Mouse (Mus musculus) Patski (cell line): ENCODE measurements at regions not wholly inside any gene's neighbourhood (a gene's known extent, or its start where the extent isn't known, plus 50 kb on each side); places are given as distances from the start of the nearest gene placed in this dataset.

ENCODE experiments used
- ATAC-seq: fragments of 100-300 bp; one replicate; pipeline ENCODE4 v1.8.0; 2021
- CTCF ChIA-PET: fragments of 350-600 bp; sonication (Branson Sonifier 250); formaldehyde crosslinking; loops from one replicate; lab custom pipeline; 2022; ENCODE audit warnings: inconsistent platforms; lab: Charles Lee
- POLR2A ChIA-PET: fragments of 350-600 bp; sonication (Branson Sonifier 250); formaldehyde crosslinking; loops from one replicate; lab custom pipeline; 2022; ENCODE audit warnings: antibody characterized with exemption, inconsistent platforms; lab: Charles Lee
- DNase-seq: peaks from one replicate; pipeline ENCODE4 v3.0.0-alpha.2; 2011; ENCODE audit warnings: low read depth, low spot score
- H3K27me3 ChIP-seq: fragments of 371-371 bp; one replicate; pipeline ENCODE4 v1.5.1; 2021
- CTCF ChIP-seq: fragments of 100-300 bp; IDR thresholded peaks from one replicate; pipeline ENCODE4 v1.5.1; 2021
- in situ Hi-C: fragments of 300-500 bp; cut with MboI; formaldehyde crosslinking; loops from 3 replicates; pipeline ENCODE4 v1.11.1; 2018; ENCODE audit warnings: low pct_unique_long_range_greater_than_20kb, mixed read lengths

DNA sequence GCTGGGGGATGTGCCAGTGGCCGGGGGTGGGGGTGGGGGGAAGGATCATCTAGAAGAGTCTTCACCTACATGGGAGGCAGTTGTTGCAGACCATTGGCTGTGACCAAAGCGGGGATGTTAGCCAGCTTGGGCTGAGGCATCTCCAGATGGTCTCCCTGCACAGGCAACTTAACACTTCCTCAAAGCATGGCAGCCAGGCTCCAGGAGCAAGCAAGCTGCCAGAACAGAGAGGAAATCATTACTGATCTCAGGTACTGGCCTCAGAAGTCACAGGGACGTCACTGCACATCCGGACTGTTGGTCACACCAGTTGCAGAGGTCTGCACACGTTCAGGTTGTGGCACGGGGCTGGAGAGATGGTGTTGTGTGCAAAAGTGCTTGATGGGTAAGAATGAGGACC is 321.1 kb upstream of the Tbx3 start:
- CTCF ChIA-PET, result no interaction called here
- no peak for TF ChIP-seq CTCF
- in situ Hi-C loops, result no loop called here
- DNase-seq (no peak), ATAC-seq (no peak)
- POLR2A ChIA-PET, result interaction anchor here (0.5 kb wide), 1 partner anchor 1709 kb away, joined by 6 read pairs; no protein-coding TSS in a partner anchor
- H3K27me3 ChIP-seq, result no peaks in the 10 kb centered on the region

DNA sequence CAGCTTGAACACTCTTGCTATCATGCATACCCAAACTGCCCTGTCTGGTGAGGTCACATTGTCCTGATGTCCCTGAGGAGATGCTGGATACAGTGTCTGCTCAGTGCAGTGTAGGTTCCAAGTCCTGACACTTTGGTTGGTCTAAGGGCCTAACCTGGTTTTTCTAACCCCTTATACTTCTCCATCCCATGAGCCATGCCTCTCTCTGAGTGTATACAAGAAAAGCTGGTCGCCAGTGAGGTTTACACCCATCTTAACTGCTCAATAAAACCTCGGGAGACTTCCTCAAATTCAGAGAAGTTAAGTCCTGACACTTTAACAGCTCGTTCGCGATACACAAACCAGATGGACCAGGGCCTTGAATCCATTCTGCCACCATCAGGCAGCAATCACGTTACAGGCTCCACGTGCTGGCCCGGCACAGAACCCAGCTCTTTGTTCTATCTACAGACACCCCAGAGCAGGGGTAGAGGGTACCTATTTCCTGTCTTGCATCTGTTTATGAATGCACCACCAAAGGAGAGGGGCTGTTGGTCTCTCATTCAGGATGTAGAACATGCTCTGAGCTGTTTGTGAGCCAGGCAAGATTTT is 320.0 kb upstream of the Tbx3 start:
- ChIA-PET CTCF (no interaction called here), POLR2A (no interaction called here)
- no peaks in the 10 kb centered on the region for H3K27me3 ChIP-seq
- no peak for DNase-seq
- in situ Hi-C loops, result no loop called here
- TF ChIP-seq CTCF, result no peak
- no peak for ATAC-seq

DNA sequence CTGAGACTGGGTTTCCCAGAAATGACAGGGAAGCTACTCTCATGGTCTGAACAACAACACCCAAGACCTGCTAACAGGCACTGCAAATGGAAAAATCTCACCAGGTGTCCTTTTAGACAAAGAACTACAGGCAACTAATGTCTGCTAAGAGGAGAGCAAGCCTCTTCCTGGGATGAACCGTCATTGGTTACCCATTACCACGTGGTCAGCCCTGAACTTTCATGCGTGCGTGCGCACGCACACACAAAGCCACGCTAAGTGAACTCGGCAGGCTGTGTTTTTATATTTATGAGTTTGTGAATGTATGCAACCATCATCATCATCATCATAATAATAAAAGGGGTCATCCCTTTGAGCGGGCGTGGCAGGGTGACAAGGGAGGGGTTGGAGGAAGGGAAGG is 315.0 kb upstream of the Tbx3 start:
- H3K27me3 ChIP-seq, result no peaks in the 10 kb centered on the region
- in situ Hi-C loops, result no loop called here

DNA sequence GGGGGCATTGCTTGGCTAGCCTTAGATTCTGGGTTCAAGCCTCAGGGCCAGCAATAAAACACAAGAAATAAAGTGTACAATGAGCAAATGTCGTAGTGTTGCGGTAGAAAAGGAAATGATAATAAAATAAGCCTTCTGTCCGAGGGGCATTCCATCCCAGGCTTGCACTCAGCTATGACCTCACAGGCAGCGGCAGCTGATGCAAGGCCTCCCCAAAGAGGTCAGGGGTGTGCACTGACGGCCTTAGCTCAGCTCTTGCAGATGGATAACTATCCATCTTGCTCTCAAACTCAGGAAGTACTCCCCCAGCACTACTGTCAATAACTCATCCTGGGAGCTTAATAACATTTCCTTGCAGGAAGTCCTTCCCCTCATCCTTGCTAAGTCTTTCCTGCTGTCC is 314.4 kb upstream of the Tbx3 start:
- no peaks in the 10 kb centered on the region for H3K27me3 ChIP-seq
- POLR2A ChIA-PET, result no interaction called here
- no peak for DNase-seq

More for the DNA sequence above, 315.0 kb upstream of the Tbx3 start:
- TF ChIP-seq CTCF, result no peak
- ChIA-PET POLR2A (no interaction called here), CTCF (no interaction called here)
- ATAC-seq, result no peak
- no peak for DNase-seq

DNA sequence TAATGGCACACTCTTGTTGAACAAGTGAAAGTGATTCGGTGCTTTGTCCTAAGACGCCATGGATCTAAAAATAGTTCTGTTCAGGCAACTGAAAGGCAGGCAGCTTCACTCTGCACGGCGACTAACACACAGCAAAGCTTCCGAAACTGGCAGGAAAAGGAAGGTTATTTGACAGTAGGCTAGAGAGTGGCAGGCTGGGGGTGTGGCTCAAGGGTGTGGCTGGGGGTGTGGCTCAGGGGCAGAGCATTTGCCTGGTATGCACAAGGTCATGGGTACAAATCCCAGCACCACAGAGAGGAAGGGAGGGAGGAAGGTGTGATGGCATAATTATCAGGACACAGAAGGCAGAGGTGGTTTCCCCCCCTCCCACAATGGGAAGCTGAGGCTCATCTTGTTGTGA is 310.8 kb upstream of the Tbx3 start:
- DNase-seq, result no peak
- no peak for ATAC-seq
- no peaks in the 10 kb centered on the region for H3K27me3 ChIP-seq
- ChIA-PET CTCF (no interaction called here), POLR2A (no interaction called here)
- in situ Hi-C loops, result no loop called here
- TF ChIP-seq CTCF, result no peak

More for the DNA sequence above, 314.4 kb upstream of the Tbx3 start:
- TF ChIP-seq CTCF, result no peak
- CTCF ChIA-PET, result no interaction called here
- no peak for ATAC-seq
- in situ Hi-C loops, result no loop called here

DNA sequence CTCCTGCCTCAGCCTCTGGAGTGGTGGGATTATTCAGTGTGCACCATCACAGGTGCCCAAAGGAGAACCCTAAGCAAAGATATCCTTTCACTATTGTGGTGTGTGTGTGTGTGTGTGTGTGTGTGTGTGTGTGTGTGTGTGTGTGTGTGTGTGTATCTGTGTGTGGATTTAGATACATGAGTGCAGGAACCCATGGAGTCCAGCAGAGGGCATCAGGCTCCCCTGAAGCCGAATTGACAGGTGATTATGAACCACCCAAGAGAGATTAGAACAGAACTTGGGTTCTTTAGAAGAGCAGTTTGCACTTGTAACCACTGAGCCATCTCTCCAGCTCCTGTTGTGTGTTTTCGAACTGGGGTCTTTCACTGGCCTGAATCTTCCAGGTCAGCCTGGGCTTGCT is 310.1 kb upstream of the Tbx3 start:
- POLR2A ChIA-PET, result no interaction called here
- ATAC-seq, result no peak
- in situ Hi-C loops, result no loop called here

DNA sequence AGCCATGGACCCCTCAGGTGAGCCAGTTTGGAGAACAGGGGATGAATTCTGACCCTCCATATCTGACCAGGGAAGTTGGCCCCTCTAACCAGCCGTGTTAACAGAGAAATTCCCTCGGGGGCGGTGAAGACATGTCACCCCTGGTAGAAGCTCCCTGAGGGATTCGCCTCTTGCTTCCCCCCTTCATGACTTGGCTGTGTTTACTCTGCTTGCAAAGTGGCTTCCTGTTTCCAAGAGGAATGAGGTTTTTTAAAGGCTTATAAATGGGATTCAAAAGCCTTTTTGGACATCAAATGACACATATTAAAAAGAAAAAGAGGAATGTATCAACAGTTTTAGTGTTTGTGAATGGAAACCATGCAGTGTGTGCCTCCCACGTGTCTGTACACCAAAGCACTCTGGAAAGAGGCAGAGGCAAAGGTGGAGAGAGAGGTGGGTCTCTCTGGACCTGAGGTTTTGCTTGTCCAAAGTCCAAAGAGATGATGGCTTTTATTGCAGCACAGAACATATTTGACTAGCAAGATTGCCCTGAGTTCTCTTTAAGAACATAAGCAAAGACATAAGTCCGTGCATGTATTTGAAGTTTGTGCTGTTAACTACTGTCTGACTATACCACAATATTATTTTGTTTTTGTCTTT is 308.9 kb upstream of the Tbx3 start:
- ChIA-PET CTCF (no interaction called here), POLR2A (no interaction called here)
- ATAC-seq (no peak), DNase-seq (no peak)
- no peaks in the 10 kb centered on the region for H3K27me3 ChIP-seq
- in situ Hi-C loops, result no loop called here
- no peak for TF ChIP-seq CTCF

More for the DNA sequence above, 310.1 kb upstream of the Tbx3 start:
- CTCF ChIA-PET, result no interaction called here
- no peak for DNase-seq
- no peak for TF ChIP-seq CTCF
- H3K27me3 ChIP-seq, result no peaks in the 10 kb centered on the region

DNA sequence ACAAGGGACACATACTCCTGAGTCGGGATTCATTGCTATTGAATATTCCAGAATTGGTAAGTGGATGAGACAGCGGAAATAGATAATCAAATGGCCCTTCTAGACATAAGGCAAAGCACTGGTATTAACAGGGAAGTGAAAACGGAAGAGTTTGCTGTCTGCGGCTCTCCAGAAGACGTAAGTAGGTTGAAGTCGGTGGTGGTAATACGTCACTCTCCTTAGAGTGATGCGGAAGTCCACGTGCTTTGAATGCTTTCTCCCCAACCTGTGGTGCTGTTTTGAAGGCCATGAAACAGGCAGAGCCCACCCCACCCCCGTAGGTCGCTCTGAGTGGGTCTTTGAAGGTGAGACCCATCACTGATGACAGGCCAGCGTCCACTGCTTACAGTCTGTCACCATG is 308.0 kb upstream of the Tbx3 start:
- no peak for ATAC-seq
- in situ Hi-C loops, result no loop called here
- POLR2A ChIA-PET, result no interaction called here
- DNase-seq, result no peak
- TF ChIP-seq CTCF, result no peak
- CTCF ChIA-PET, result no interaction called here
- no peaks in the 10 kb centered on the region for H3K27me3 ChIP-seq

DNA sequence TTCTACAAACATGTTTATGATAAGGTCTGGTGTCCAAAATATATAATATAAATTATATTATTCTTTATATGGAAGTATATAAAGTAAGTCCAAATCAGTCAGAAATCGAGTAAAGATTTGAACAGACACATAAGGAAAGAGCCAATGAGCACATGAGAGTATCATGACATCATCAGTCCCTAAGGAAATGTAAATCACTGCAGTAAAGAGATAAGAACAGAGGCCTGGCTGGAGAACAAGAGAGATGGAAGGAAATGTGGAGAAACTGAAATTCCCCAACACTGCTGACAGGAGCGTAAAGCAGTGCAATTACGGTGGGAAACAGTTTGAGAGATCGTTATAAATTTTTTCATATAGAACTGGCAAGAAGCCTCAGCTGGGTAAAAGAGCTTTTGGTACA is 306.2 kb upstream of the Tbx3 start:
- no peak for ATAC-seq
- TF ChIP-seq CTCF, result no peak
- in situ Hi-C loops, result no loop called here
- H3K27me3 ChIP-seq, result no peaks in the 10 kb centered on the region
- no peak for DNase-seq
- POLR2A ChIA-PET, result no interaction called here
- CTCF ChIA-PET, result no interaction called here

DNA sequence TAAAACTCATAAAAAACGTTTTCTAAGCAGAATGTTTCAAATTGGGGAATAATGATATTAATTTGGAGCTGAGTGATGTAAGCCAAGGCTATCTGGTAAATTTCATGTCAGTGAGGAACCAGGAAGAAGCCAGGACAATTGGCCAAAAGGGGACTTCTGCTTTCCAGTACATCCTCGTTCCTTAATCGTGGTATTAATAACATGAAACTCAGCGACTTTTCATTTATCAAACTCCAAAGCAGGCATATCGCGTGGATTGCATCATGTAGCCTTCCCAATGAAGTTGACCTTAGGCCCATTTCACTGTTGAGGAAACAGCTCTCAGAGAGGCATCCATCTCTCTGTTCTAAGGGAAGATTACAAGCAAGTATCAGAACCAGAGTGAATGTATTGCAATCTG is 305.3 kb upstream of the Tbx3 start:
- DNase-seq, result no peak
- in situ Hi-C loops, result no loop called here
- ChIA-PET CTCF (no interaction called here), POLR2A (no interaction called here)
- ATAC-seq, result no peak
- no peaks in the 10 kb centered on the region for H3K27me3 ChIP-seq
- no peak for TF ChIP-seq CTCF

DNA sequence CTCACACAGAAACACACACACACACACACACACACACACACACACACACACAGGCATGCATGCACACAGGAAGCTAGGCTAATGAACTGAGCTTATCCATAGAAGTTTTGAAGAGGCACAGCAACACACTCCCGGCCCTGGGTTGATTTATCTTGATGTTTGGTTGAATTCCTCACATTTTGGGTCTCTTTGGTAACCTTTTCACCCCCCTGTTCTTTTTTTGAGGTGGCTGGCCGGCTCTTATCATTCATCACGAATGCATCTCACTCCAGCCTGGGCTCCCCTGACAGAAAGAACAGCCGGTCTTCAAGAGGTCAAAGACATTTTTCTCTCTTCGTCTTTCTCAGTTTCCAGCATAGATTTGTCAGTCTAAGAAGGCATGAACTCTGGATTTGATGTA is 304.2 kb upstream of the Tbx3 start:
- ChIA-PET CTCF (no interaction called here), POLR2A (no interaction called here)
- DNase-seq, result no peak
- H3K27me3 ChIP-seq, result peaks cover under 1% of the 10 kb centered on the region
- TF ChIP-seq CTCF, result no peak
- in situ Hi-C loops, result no loop called here
- no peak for ATAC-seq

DNA sequence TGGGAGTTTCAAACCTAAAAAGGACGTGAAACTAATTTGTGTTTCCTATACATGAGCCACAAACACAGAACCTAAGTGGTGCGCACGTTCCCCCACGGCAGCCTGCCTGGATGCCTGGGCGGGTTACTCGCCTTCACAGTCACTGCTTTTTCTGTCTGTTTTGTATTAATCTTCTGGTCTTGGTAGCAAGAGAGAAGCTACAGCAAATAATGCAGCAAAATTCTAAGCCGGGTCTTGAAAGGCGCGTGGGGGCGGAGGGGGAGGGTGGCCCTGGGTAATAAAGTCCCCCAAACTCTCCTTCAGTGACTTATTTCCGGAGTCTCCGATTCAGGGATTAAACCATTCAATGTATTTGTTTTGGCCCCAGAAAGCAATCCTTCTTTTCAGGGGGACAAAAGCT is 300.0 kb upstream of the Tbx3 start:
- peaks cover 3% of the 10 kb centered on the region for H3K27me3 ChIP-seq
- CTCF ChIA-PET, result no interaction called here
- in situ Hi-C loops, result no loop called here
- ATAC-seq (no peak), DNase-seq (no peak)
- POLR2A ChIA-PET, result no interaction called here
- no peak for TF ChIP-seq CTCF
